Mouse (Mus musculus): Measurements from ENCODE around the gene Rapgef1. TPM values are rescaled to one million over a fixed set of nuclear protein-coding genes. Genes with fewer than 3 reads are reported as not detected.

Rapgef1 gene
- polyA plus RNA-seq, 1 experiment = 85.8 TPM

- no peak overlapping the region for H3K27ac ChIP-seq (ENCODE audit: insufficient read depth, low read length)
- H3K4me1 ChIP-seq (ENCODE audit: control insufficient read depth, insufficient read depth, low read length) = no peaks in the 10 kb centered on the region
- no peak for TF ChIP-seq POLR2A (IDR thresholded peaks at IDR 0.05; ENCODE audit: extremely low read depth, insufficient read depth, low read length)
- no peak for TF ChIP-seq CTCF (IDR thresholded peaks at IDR 0.05; ENCODE audit: extremely low read depth, insufficient read depth, low read length)
- H3K4me3 ChIP-seq (ENCODE audit: insufficient read depth, low read length) = no peak overlapping the region
Observed at GRCm38 (mm10) chr2:29691507-29691906, 72.0 kb downstream of the Rapgef1 start.

GRCm38 (mm10) chr2:29692192-29692591 is 72.7 kb downstream of the Rapgef1 start:
- Histone ChIP-seq H3K4me1 (ENCODE audit: control insufficient read depth, insufficient read depth, low read length) (no peaks in the 10 kb centered on the region), H3K4me3 (ENCODE audit: insufficient read depth, low read length) (no peak overlapping the region), H3K27ac (ENCODE audit: insufficient read depth, low read length) (no peak overlapping the region)
- TF ChIP-seq CTCF (IDR thresholded peaks at IDR 0.05; ENCODE audit: extremely low read depth, insufficient read depth, low read length) (no peak), POLR2A (IDR thresholded peaks at IDR 0.05; ENCODE audit: extremely low read depth, insufficient read depth, low read length) (no peak)

- no peak for TF ChIP-seq CTCF (IDR thresholded peaks at IDR 0.05; ENCODE audit: extremely low read depth, insufficient read depth, low read length)
- TF ChIP-seq POLR2A (IDR thresholded peaks at IDR 0.05; ENCODE audit: extremely low read depth, insufficient read depth, low read length) = no peak
- Histone ChIP-seq H3K4me1 (ENCODE audit: control insufficient read depth, insufficient read depth, low read length) (0 out of 2 replicates have a peak, but pooled peaks cover 2% of the 10 kb centered on the region), H3K4me3 (ENCODE audit: insufficient read depth, low read length) (no peak overlapping the region), H3K27ac (ENCODE audit: insufficient read depth, low read length) (no peak overlapping the region)
Observed at GRCm38 (mm10) chr2:29696207-29696800, 76.8 kb downstream of the Rapgef1 start.

DNA sequence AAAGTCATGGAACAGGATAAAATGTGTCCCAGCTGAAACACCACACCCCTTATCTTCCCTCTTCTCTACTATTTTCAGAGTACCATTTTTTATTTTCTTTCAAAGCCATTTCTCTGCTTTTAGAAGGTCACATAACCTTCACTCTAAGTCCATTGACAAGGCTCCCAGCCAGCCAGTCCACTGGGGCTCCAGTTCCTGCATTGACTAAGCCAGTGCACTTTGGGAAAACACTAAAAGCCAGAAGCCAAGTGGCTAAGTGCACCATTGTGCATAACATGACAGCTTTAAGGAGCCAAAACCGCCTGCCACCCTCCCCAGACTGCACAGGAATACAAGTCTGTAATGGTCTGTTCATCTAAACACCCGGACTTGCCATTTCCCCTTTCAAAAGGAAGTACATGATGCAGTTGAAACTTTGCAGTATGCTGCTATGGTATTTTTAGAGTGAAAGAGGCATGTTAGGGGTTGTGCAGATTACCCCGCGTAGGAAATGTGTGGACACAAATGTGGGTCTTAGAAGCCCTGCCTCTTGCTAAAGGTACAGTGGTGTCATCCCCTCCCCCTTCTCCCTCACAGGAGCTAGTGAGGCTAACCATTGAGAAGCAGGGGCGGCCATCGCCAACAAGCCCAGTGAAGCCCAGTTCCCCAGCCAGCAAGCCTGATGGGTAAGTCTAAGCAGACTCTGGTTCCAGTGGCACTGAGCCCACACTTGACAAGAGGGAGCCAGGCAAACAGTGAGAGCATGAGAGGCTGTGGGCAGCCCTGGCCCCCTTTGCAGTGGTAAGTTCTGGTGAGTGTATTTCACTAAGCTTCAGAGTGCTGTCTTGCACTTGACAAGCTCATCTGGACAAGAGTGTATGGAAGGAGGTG is 79.1 kb downstream of the Rapgef1 start:
- H3K4me1 ChIP-seq (ENCODE audit: control insufficient read depth, insufficient read depth, low read length) = 0 out of 2 replicates have a peak, but pooled peaks cover 2% of the 10 kb centered on the region
- TF ChIP-seq POLR2A (IDR thresholded peaks at IDR 0.05; ENCODE audit: extremely low read depth, insufficient read depth, low read length) = no peak
- no peak overlapping the region for H3K4me3 ChIP-seq (ENCODE audit: insufficient read depth, low read length)
- no peak overlapping the region for H3K27ac ChIP-seq (ENCODE audit: insufficient read depth, low read length)

GRCm38 (mm10) chr2:29700898-29701297 is 81.4 kb downstream of the Rapgef1 start:
- 0 out of 2 replicates have a peak, but pooled peaks cover 2% of the 10 kb centered on the region for H3K4me1 ChIP-seq (ENCODE audit: control insufficient read depth, insufficient read depth, low read length)
- H3K4me3 ChIP-seq (ENCODE audit: insufficient read depth, low read length) = no peak overlapping the region
- H3K27ac ChIP-seq (ENCODE audit: insufficient read depth, low read length) = no peak overlapping the region
- TF ChIP-seq CTCF (IDR thresholded peaks at IDR 0.05; ENCODE audit: extremely low read depth, insufficient read depth, low read length) (no peak), POLR2A (IDR thresholded peaks at IDR 0.05; ENCODE audit: extremely low read depth, insufficient read depth, low read length) (no peak)

- no peak for TF ChIP-seq POLR2A (IDR thresholded peaks at IDR 0.05; ENCODE audit: extremely low read depth, insufficient read depth, low read length)
- no peak for TF ChIP-seq CTCF (IDR thresholded peaks at IDR 0.05; ENCODE audit: extremely low read depth, insufficient read depth, low read length)
- no peak overlapping the region for H3K27ac ChIP-seq (ENCODE audit: insufficient read depth, low read length)
- 0 out of 2 replicates have a peak, but pooled peaks cover 2% of the 10 kb centered on the region for H3K4me1 ChIP-seq (ENCODE audit: control insufficient read depth, insufficient read depth, low read length)
- no peak overlapping the region for H3K4me3 ChIP-seq (ENCODE audit: insufficient read depth, low read length)
Observed at GRCm38 (mm10) chr2:29701393-29701792, 81.9 kb downstream of the Rapgef1 start.

DNA sequence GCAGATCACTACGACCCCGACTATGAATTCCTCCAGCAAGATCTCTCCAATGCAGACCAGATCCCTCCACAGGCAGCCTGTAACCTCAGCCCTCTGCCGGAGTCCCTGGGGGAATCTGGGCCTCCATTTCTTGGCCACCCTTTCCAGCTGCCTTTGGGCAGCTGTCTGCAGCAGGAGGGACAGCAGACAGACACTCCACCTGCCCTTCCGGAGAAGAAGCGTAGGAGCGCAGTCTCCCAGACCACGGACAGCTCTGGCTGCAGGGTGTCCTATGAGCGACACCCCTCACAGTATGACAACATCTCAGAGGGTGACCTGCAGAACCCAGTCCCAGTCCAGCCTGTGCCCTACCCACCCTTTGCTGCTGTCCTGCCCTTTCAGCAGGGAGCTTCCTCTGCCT is 82.7 kb downstream of the Rapgef1 start:
- TF ChIP-seq CTCF (IDR thresholded peaks at IDR 0.05; ENCODE audit: extremely low read depth, insufficient read depth, low read length) (no peak), POLR2A (IDR thresholded peaks at IDR 0.05; ENCODE audit: extremely low read depth, insufficient read depth, low read length) (no peak)
- H3K27ac ChIP-seq (ENCODE audit: insufficient read depth, low read length) = no peak overlapping the region
- H3K4me3 ChIP-seq (ENCODE audit: insufficient read depth, low read length) = no peak overlapping the region
- 0 out of 2 replicates have a peak, but pooled peaks cover 2% of the 10 kb centered on the region for H3K4me1 ChIP-seq (ENCODE audit: control insufficient read depth, insufficient read depth, low read length)

DNA sequence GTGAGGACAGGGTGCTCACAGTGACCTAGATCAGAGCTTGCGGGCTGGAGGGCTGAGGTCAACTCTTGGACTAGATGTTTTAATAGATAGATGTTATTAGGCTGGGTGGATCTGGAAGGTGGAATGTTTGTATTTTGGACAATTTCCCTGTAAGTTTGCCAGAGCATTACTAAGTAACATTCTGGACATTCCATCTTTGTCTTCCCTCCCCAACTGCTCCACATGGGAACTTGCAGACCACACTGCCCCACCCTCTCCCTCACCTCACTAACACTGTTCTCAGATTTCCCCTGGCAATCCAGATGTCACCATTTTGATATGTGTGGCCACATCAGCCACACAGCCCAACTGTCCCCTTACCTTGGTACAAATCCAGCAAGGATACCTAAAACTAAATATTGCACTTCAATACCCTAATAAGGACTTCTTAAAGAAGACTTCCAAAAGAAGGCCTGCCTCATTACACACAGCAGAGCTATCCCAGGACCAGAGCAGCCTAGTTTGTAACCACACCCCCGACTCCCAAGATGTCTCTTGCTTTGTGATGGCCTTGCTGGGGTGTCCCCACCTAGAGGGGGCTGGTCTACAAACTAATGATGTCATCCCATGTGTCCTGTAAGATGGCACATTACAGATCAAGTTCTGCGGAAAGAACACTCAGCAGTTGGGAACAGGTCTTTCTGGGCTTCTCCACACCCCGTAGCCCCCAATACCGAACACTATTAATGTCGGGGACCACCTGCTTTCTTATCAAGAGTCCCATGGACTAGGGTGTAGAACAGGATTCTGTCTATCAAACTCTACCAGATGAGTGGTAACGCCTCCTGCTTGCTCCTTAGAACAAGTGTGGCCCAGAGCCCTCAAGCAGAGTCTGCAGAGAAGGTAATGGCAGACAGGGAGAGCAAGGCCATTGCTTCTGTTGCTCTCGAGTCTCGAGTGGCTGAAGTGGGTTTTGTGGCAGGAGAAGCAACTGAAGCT is 83.9 kb downstream of the Rapgef1 start:
- no peak overlapping the region for H3K4me3 ChIP-seq (ENCODE audit: insufficient read depth, low read length)
- no peak for TF ChIP-seq POLR2A (IDR thresholded peaks at IDR 0.05; ENCODE audit: extremely low read depth, insufficient read depth, low read length)
- TF ChIP-seq CTCF (IDR thresholded peaks at IDR 0.05; ENCODE audit: extremely low read depth, insufficient read depth, low read length) = no peak
- no peak overlapping the region for H3K27ac ChIP-seq (ENCODE audit: insufficient read depth, low read length)
- 0 out of 2 replicates have a peak, but pooled peaks cover 2% of the 10 kb centered on the region for H3K4me1 ChIP-seq (ENCODE audit: control insufficient read depth, insufficient read depth, low read length)

DNA sequence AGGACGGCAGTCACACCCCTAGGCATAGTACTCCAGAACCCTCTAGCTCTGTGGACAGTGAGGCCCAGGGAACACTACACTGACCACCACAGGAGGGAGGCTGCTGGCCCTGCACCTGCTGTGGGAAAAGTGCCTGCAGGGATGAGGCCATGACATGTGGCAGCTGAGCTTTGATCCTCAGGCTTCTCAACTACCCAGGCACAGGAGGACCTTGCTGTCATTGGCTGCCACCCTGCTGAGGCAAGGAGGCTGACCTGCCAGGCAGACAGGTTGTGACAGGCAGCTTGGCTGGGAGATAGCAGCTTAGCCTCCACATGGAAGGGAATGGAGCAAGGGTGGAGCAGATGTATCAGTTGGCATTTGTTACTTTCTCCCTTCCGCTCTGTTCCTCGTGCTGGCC is 86.0 kb downstream of the Rapgef1 start:
- 0 out of 2 replicates have a peak, but pooled peaks cover 2% of the 10 kb centered on the region for H3K4me1 ChIP-seq (ENCODE audit: control insufficient read depth, insufficient read depth, low read length)
- H3K27ac ChIP-seq (ENCODE audit: insufficient read depth, low read length) = no peak overlapping the region
- no peak overlapping the region for H3K4me3 ChIP-seq (ENCODE audit: insufficient read depth, low read length)
- TF ChIP-seq POLR2A (IDR thresholded peaks at IDR 0.05; ENCODE audit: extremely low read depth, insufficient read depth, low read length) = no peak
- TF ChIP-seq CTCF (IDR thresholded peaks at IDR 0.05; ENCODE audit: extremely low read depth, insufficient read depth, low read length) = no peak

Measured in cortical plate, adult 2 months (tissue).